Mouse (Mus musculus) mouse trophoblast stem cell (cell line): Measurements from ENCODE around the gene Slc22a27.
"Not testable (repeated sequence)": the region's sequence is repeated elsewhere in the genome, so short reads cannot be mapped to it uniquely, and the experiment has no call there.

Experiments
- in situ Hi-C, 2 experiments: fragments of 300-500 bp; cut with MseI, MboI; formaldehyde crosslinking; loops; 2 replicates in 1 of 2; 3 replicates in 1 of 2; pipeline ENCODE4 v1.15.1; 2025

Slc22a27 gene

DNA sequence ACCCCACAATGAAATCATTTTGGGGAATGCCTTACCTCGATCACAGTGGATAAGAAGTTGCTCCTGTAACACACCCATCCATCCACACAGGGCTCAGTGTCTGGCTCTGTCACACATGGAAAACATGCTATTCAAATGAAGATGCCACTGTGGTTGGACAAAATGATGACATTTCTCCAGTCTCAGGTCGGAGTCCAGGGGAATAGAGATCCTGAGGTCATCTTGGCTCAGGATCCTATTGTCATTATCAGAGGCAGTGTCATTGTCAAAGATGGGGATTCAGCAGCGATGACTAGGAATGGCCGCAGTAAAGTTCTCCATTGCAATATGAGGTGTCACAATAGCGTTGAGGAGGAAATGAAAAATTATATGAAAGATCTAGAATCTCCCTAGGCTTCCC lies at the start of gene Slc22a27:
TSS of gene Slc22a27 (minus strand) at position 101 of the 400 bp plus-strand sequence.
- in situ Hi-C loops: not testable (repeated sequence)

DNA sequence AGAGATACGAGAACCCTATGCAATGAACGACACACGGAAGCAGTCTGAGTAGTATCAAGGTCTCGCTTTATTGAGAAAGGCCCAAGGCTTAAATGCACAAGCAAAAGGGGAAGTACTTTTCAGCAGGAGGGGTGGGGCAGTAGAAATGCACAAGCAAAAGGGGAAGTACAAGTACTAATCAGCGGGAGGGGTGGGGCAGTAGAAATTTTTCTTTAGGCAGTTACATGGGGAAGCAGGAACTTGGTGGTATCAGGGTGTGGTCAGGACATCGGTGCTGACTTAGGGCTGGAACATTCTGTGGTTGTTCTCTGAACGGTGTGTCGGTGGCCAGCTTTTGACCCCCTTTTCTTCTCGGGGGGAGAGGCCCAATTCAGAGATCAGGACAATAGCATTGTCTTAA lies 45.8 kb upstream of the Slc22a27 start:
- in situ Hi-C loops: not testable (repeated sequence)

DNA sequence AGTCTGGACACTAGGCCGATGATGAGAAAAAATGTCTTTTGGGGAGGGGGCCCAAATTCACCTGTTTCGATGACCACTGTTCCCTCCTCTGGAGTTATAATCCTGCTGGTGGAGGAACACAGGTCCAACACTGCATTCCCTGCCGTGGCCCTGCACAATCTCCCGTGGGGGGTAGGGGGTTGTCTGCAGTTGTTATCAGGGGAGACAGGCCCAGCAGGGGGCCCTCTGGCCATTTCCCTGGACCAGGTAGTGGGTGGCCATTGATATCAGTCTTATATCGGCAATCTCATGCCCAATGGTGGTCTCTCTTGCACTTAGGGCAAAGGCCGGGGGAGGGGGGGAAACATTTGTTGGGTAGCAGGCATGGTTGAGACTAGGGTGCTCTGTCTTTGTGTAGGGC lies 43.3 kb upstream of the Slc22a27 start:
- in situ Hi-C loops: not testable (repeated sequence)

DNA sequence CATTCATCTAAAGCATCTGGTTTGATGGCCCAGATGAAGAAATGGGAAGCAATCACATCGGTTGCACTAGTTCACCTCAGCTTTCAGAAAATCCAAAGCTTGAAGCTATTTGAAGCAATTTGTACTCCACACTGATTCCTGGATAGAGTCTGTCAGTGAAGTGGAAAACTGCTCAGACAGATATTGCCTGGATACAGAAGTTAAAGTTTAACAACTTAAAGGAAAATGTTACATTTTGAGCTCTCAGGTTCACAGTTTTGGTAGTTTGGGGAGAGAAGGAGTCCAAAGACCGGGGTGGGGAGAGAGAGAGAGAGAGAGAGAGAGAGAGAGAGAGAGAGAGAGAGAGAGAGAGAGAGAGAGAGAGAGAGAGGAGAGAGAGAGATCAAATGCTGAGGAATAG lies 2.9 kb upstream of the Slc22a27 start:
- in situ Hi-C loops: no loop called here

DNA sequence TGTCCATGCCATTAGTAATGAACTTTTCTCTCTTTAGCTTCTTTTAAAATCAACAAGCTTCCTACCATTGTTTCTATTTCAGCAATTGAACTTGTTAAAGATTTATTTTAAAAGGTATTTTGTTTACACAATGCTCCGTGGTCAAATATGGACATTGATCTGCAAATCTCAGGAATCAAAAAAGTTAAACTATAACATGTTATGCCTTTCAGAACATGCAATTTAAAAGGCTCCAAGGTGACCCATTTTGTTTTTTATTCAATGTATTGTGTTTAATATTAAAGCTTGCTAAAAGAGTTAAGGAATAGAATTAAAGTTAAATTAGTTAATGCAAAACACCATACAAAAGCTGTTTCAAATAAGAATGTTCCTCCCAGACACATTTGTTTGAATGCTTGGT lies 723 bp upstream of the Slc22a27 start:
- in situ Hi-C loops: not testable (repeated sequence)

DNA sequence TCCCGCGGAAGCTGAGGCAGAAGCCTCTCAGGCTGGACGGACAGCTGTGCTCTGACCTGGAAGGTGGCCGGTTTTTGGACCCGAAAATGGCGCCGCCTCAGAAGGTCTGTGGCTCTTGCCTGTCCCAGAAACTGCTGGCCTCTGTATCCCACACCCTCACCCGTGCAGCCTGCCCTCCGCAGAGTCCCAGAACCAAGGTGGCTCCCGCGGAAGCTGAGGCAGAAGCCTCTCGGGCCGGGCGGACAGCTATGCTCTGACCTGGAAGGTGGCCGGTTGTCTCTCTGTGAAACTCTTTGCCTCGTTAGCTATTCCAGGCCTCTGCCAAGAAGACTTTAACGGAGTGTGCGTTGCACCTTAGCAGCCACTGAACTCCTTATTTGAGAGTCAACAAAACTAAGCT lies 26.4 kb downstream of the Slc22a27 start:
- in situ Hi-C loops: not testable (repeated sequence)

DNA sequence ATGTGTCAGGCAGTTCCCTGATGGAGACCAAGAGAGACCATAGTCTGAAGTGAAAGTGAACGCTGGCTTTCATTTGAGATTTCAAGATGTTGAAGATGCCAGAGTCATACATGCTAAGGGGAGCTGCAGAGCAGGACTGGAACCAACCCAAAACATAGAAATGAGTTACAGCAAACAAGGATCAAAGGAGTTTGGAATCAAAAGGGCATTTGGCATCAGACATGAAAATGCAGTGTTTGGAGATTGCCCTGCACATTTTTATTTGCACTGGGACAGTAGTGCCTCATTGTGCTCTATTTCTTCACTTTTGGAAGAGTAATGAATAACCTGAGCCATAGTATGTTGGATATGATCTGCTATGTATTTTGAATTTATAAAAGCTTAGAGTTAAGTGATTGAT lies 89.2 kb downstream of the Slc22a27 start:
- in situ Hi-C loops: no loop called here

DNA sequence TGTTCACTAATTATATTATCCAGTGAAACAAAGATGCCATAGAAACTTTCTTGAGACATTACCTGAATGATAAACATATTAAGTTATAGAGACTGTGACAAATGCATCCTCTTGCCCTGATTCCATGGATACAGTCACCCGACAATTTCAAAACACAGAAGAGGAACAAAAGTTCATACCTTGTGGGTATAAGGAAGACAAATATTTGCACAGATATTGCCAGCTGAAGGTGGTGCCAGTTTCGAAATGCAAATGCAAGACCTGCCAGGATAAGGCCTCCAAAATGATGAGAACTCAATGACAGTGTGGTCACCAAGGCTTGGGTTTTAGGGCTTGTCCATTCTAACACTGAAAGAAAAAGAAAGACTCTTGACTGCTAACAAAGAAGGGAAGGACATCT lies 136.0 kb downstream of the Slc22a27 start:
- in situ Hi-C loops: no loop called here
